Mouse (Mus musculus): ENCODE measurements around the gene Ibtk. TPM values are rescaled to one million over a fixed set of nuclear protein-coding genes. Genes with fewer than 3 reads are reported as not detected.
"Not testable (repeated sequence)": the region's sequence is repeated elsewhere in the genome, so short reads cannot be mapped to it uniquely, and the experiment has no call there.

Gene Ibtk
- 34.3 and 36.5 TPM in 2 replicates for polyA plus RNA-seq (2016; fragmentation: Nextera tagmentation; extraction: Ambion mirVana)

- Histone ChIP-seq H3K27ac (ENCODE audit: poor library complexity, severe bottlenecking) (peak within 1 kb of the TSS; percentile 99), H3K4me2 (peak within 1 kb of the TSS; percentile 77), H3K4me1 (replicated peaks) (peaks cover 25% of the 10 kb centered on the region), H3K4me3 (peak within 1 kb of the TSS; percentile 94), H3K27me3 (replicated peaks) (no peaks in the 10 kb centered on the region), H3K9ac (peak within 1 kb of the TSS; percentile 98), H3K36me3 (no peaks in the 10 kb centered on the region), H3K9me3 (replicated peaks) (no peaks in the 10 kb centered on the region)
- peak; percentile 99 for ATAC-seq (ENCODE audit: insufficient number of reproducible peaks, low FRiP score)
- WGBS = under 1% methylated on average over 52 of the region's 52 CpGs
These were observed at the start of gene Ibtk for GRCm38 (mm10) chr9:85749142-85749921. TSS of gene Ibtk (minus strand) at chr9:85749334.

- H3K36me3 ChIP-seq; H3K4me3 ChIP-seq; H3K27me3 ChIP-seq (replicated peaks); H3K4me2 ChIP-seq; H3K27ac ChIP-seq (ENCODE audit: poor library complexity, severe bottlenecking); ATAC-seq (ENCODE audit: insufficient number of reproducible peaks, low FRiP score); H3K9me3 ChIP-seq (replicated peaks); H3K4me1 ChIP-seq (replicated peaks); H3K9ac ChIP-seq: not testable (repeated sequence)
- whole genome bisulfite sequencing = 88% methylated on average over 18 of the region's 18 CpGs
These were observed 42.4 kb upstream of the Ibtk start for GRCm38 (mm10) chr9:85791521-85791920.

GRCm38 (mm10) chr9:85780249-85780648, 31.1 kb upstream of the Ibtk start:
- Histone ChIP-seq H3K36me3 (no peaks in the 10 kb centered on the region), H3K4me3 (no peak overlapping the region), H3K9me3 (replicated peaks) (no peaks in the 10 kb centered on the region), H3K27me3 (replicated peaks) (no peaks in the 10 kb centered on the region; the same call in 1 of the 2 replicates), H3K4me1 (replicated peaks) (no peaks in the 10 kb centered on the region), H3K4me2 (no peak overlapping the region), H3K9ac (no peak overlapping the region), H3K27ac (ENCODE audit: poor library complexity, severe bottlenecking) (no peak overlapping the region)
- 90% methylated on average over 4 of the region's 4 CpGs for WGBS
- ATAC-seq (ENCODE audit: insufficient number of reproducible peaks, low FRiP score) = no peak

- Histone ChIP-seq H3K9me3 (replicated peaks) (no peaks in the 10 kb centered on the region), H3K4me2 (no peak overlapping the region), H3K4me1 (replicated peaks) (no peaks in the 10 kb centered on the region), H3K36me3 (no peaks in the 10 kb centered on the region), H3K9ac (no peak overlapping the region), H3K27me3 (replicated peaks) (no peaks in the 10 kb centered on the region; the same call in 1 of the 2 replicates), H3K4me3 (no peak overlapping the region), H3K27ac (ENCODE audit: poor library complexity, severe bottlenecking) (no peak overlapping the region)
- ATAC-seq (ENCODE audit: insufficient number of reproducible peaks, low FRiP score) = no peak
- 33% methylated on average over 4 of the region's 4 CpGs for WGBS
These were observed 30.3 kb upstream of the Ibtk start for GRCm38 (mm10) chr9:85779458-85779857.

GRCm38 (mm10) chr9:85777544-85777943, 28.4 kb upstream of the Ibtk start:
- Histone ChIP-seq H3K4me1 (replicated peaks) (no peaks in the 10 kb centered on the region), H3K9me3 (replicated peaks) (no peaks in the 10 kb centered on the region), H3K27me3 (replicated peaks) (no peaks in the 10 kb centered on the region; the same call in 1 of the 2 replicates), H3K4me2 (no peak overlapping the region), H3K36me3 (no peaks in the 10 kb centered on the region), H3K9ac (no peak overlapping the region), H3K4me3 (no peak overlapping the region), H3K27ac (ENCODE audit: poor library complexity, severe bottlenecking) (no peak overlapping the region)
- WGBS = 63% methylated on average over 6 of the region's 6 CpGs
- no peak for ATAC-seq (ENCODE audit: insufficient number of reproducible peaks, low FRiP score)

GRCm38 (mm10) chr9:85772280-85772679, 23.1 kb upstream of the Ibtk start:
- H3K27ac ChIP-seq (ENCODE audit: poor library complexity, severe bottlenecking) = no peak overlapping the region
- H3K4me3 ChIP-seq = no peak overlapping the region
- no peak for ATAC-seq (ENCODE audit: insufficient number of reproducible peaks, low FRiP score)
- no peaks in the 10 kb centered on the region for H3K9me3 ChIP-seq (replicated peaks)
- H3K4me2 ChIP-seq = no peak overlapping the region
- H3K27me3 ChIP-seq (replicated peaks) = no peaks in the 10 kb centered on the region
- no peaks in the 10 kb centered on the region for H3K4me1 ChIP-seq (replicated peaks)
- no peak overlapping the region for H3K9ac ChIP-seq
- 66% methylated on average over 12 of the region's 12 CpGs for WGBS
- H3K36me3 ChIP-seq = no peaks in the 10 kb centered on the region

- H3K27ac ChIP-seq (ENCODE audit: poor library complexity, severe bottlenecking) = no peak overlapping the region
- no peaks in the 10 kb centered on the region for H3K36me3 ChIP-seq
- no peak overlapping the region for H3K4me2 ChIP-seq
- H3K27me3 ChIP-seq (replicated peaks) = no peaks in the 10 kb centered on the region
- no peak for ATAC-seq (ENCODE audit: insufficient number of reproducible peaks, low FRiP score)
- no peak overlapping the region for H3K4me3 ChIP-seq
- 63% methylated on average over 3 of the region's 3 CpGs for WGBS
- H3K4me1 ChIP-seq (replicated peaks) = no peaks in the 10 kb centered on the region
- H3K9ac ChIP-seq = no peak overlapping the region
- no peaks in the 10 kb centered on the region for H3K9me3 ChIP-seq (replicated peaks)
These were observed 22.3 kb upstream of the Ibtk start for GRCm38 (mm10) chr9:85771454-85771853.

- no peaks in the 10 kb centered on the region for H3K4me1 ChIP-seq (replicated peaks)
- H3K4me2 ChIP-seq = no peak overlapping the region
- H3K36me3 ChIP-seq = no peaks in the 10 kb centered on the region
- H3K27me3 ChIP-seq (replicated peaks) = no peaks in the 10 kb centered on the region
- 72% methylated on average over 4 of the region's 4 CpGs for WGBS
- no peak overlapping the region for H3K27ac ChIP-seq (ENCODE audit: poor library complexity, severe bottlenecking)
- H3K4me3 ChIP-seq = no peak overlapping the region
- H3K9me3 ChIP-seq (replicated peaks) = no peaks in the 10 kb centered on the region
- no peak for ATAC-seq (ENCODE audit: insufficient number of reproducible peaks, low FRiP score)
- no peak overlapping the region for H3K9ac ChIP-seq
These were observed 21.2 kb upstream of the Ibtk start for GRCm38 (mm10) chr9:85770369-85770768.

GRCm38 (mm10) chr9:85769057-85769789, 20.1 kb upstream of the Ibtk start:
- no peak overlapping the region for H3K4me3 ChIP-seq
- no peak for ATAC-seq (ENCODE audit: insufficient number of reproducible peaks, low FRiP score)
- no peaks in the 10 kb centered on the region for H3K9me3 ChIP-seq (replicated peaks)
- H3K36me3 ChIP-seq = no peaks in the 10 kb centered on the region
- H3K27ac ChIP-seq (ENCODE audit: poor library complexity, severe bottlenecking) = no peak overlapping the region
- H3K4me1 ChIP-seq (replicated peaks) = no peaks in the 10 kb centered on the region
- no peaks in the 10 kb centered on the region for H3K27me3 ChIP-seq (replicated peaks)
- no peak overlapping the region for H3K9ac ChIP-seq
- 42% methylated on average over 12 of the region's 12 CpGs for WGBS
- no peak overlapping the region for H3K4me2 ChIP-seq

- H3K9me3 ChIP-seq (replicated peaks) = no peaks in the 10 kb centered on the region
- H3K4me2 ChIP-seq = no peak overlapping the region
- no peak overlapping the region for H3K9ac ChIP-seq
- H3K27ac ChIP-seq (ENCODE audit: poor library complexity, severe bottlenecking) = no peak overlapping the region
- no peaks in the 10 kb centered on the region for H3K36me3 ChIP-seq
- H3K4me1 ChIP-seq (replicated peaks) = no peaks in the 10 kb centered on the region
- WGBS = 89% methylated on average over 2 of the region's 2 CpGs
- H3K4me3 ChIP-seq = no peak overlapping the region
- no peaks in the 10 kb centered on the region for H3K27me3 ChIP-seq (replicated peaks)
- ATAC-seq (ENCODE audit: insufficient number of reproducible peaks, low FRiP score) = no peak
These were observed 18.1 kb upstream of the Ibtk start for GRCm38 (mm10) chr9:85767255-85767654.

GRCm38 (mm10) chr9:85762476-85762875, 13.3 kb upstream of the Ibtk start:
- no peak overlapping the region for H3K27ac ChIP-seq (ENCODE audit: poor library complexity, severe bottlenecking)
- no peak overlapping the region for H3K4me2 ChIP-seq
- WGBS = 90% methylated on average over 1 of the region's 1 CpGs
- no peak overlapping the region for H3K9ac ChIP-seq
- no peaks in the 10 kb centered on the region for H3K9me3 ChIP-seq (replicated peaks)
- no peaks in the 10 kb centered on the region for H3K4me1 ChIP-seq (replicated peaks)
- no peak for ATAC-seq (ENCODE audit: insufficient number of reproducible peaks, low FRiP score)
- H3K27me3 ChIP-seq (replicated peaks) = no peaks in the 10 kb centered on the region
- no peaks in the 10 kb centered on the region for H3K36me3 ChIP-seq
- no peak overlapping the region for H3K4me3 ChIP-seq
